Mouse (Mus musculus): Measurements from ENCODE around the gene Eif1. TPM values are rescaled to one million over a fixed set of nuclear protein-coding genes. Genes with fewer than 3 reads are reported as not detected.

The Eif1 gene
- total and polyA plus RNA-seq, 2 experiments, result 86.6 to 145 TPM

DNA sequence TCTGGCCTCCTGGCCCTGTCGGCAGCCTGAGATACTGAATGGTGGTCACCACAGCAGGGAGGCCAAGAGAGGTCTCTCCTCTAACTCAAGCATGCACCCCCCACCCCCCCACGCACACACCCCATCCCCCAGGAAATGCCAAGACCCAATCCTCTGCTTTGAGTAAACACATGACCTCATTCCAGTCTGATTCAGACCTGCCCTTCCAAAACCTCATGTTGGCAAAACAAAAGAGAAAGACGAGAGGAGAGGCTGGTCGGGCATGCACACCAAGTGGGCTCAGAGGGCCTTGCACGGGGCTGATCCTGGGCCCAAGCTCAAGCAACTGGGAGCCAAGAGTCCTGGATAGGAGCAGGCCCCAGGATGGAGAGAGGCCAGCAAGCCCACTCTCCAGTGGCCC lies 29.4 kb upstream of the Eif1 start:
- WGBS, result 64% methylated on average over 5 of the region's 5 CpGs
- H3K9ac ChIP-seq (ENCODE audit: low read depth, low read length), result no peak overlapping the region
- H3K27me3 ChIP-seq (ENCODE audit: control insufficient read depth, insufficient read depth, low read length), result no peaks in the 10 kb centered on the region
- no peaks in the 10 kb centered on the region for H3K79me2 ChIP-seq (ENCODE audit: control insufficient read depth, insufficient read depth, low read length)
- H3K4me3 ChIP-seq (ENCODE audit: insufficient read depth, low read depth, low read length), result no peak overlapping the region
- H3K4me1 ChIP-seq (ENCODE audit: control insufficient read depth, insufficient read depth, low read length), result no peaks in the 10 kb centered on the region
- H3K36me3 ChIP-seq (ENCODE audit: control insufficient read depth, insufficient read depth, low read length), result no peaks in the 10 kb centered on the region
- H3K27ac ChIP-seq (replicated peaks; ENCODE audit: insufficient read depth, low read depth, low read length), result peak overlapping the region; percentile 45; the same call in 1 of the 2 replicates
- no peak for DNase-seq (ENCODE audit: extremely low read depth, low read depth, low spot score)
- TF ChIP-seq POLR2A (IDR thresholded peaks at IDR 0.05; ENCODE audit: extremely low read depth, insufficient read depth, low read length), result no peak
- no peak for TF ChIP-seq CTCF (IDR thresholded peaks at IDR 0.05; ENCODE audit: low read depth, low read length)

DNA sequence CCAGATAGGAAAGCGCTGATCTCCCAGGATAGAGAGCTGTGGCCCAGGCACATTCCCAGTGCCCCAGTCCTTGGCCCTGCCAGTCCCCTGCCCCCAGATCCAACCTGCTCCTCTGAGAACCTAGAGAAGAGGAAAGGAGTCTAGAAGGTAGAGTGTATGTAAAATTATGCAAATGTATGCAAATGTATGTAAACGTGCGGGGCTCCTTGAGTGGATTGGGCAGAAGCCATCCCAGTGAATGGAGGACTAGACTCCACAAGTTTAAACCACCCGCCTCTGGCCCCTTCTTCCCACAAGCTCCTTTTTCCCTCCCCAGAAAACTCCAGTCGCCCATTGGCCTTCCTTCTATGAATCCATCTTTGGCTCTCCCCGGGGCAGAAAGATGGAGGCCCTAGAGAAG lies 26.8 kb upstream of the Eif1 start:
- Histone ChIP-seq H3K27ac (replicated peaks; ENCODE audit: insufficient read depth, low read depth, low read length) (no peak overlapping the region), H3K4me3 (ENCODE audit: insufficient read depth, low read depth, low read length) (no peak overlapping the region), H3K27me3 (ENCODE audit: control insufficient read depth, insufficient read depth, low read length) (no peaks in the 10 kb centered on the region), H3K79me2 (ENCODE audit: control insufficient read depth, insufficient read depth, low read length) (no peaks in the 10 kb centered on the region), H3K9ac (ENCODE audit: low read depth, low read length) (no peak overlapping the region), H3K4me1 (ENCODE audit: control insufficient read depth, insufficient read depth, low read length) (no peaks in the 10 kb centered on the region), H3K36me3 (ENCODE audit: control insufficient read depth, insufficient read depth, low read length) (no peaks in the 10 kb centered on the region)
- TF ChIP-seq CTCF (IDR thresholded peaks at IDR 0.05; ENCODE audit: low read depth, low read length), result no peak
- TF ChIP-seq POLR2A (IDR thresholded peaks at IDR 0.05; ENCODE audit: extremely low read depth, insufficient read depth, low read length), result no peak
- DNase-seq (ENCODE audit: extremely low read depth, low read depth, low spot score), result no peak
- WGBS, result 68% methylated on average over 6 of the region's 6 CpGs

DNA sequence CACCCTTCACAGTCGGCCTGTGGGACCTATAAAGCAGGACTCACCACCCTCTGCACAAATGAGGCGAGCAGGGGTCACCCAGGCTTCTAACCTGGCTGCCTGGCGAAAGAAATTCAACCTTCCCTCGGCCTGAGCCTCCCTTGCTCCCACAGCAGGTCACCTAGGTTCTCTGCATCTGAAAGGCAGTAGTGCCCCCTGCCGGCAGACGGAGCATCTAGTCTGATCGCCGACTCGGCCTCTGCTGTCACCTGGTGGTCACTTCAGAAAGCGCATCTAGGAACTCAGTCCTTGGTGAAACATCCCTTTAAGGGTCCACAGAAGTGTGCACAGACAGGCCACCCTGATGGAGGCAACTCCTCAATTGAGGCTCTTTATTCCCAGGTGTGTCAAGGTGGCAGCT lies 24.4 kb upstream of the Eif1 start:
- H3K27ac ChIP-seq (replicated peaks; ENCODE audit: insufficient read depth, low read depth, low read length), result no peak overlapping the region
- H3K36me3 ChIP-seq (ENCODE audit: control insufficient read depth, insufficient read depth, low read length), result no peaks in the 10 kb centered on the region
- H3K4me1 ChIP-seq (ENCODE audit: control insufficient read depth, insufficient read depth, low read length), result no peaks in the 10 kb centered on the region
- H3K27me3 ChIP-seq (ENCODE audit: control insufficient read depth, insufficient read depth, low read length), result no peaks in the 10 kb centered on the region
- H3K79me2 ChIP-seq (ENCODE audit: control insufficient read depth, insufficient read depth, low read length), result no peaks in the 10 kb centered on the region
- no peak overlapping the region for H3K9ac ChIP-seq (ENCODE audit: low read depth, low read length)
- peak; percentile 50 for DNase-seq (ENCODE audit: extremely low read depth, low read depth, low spot score)
- WGBS, result 5% methylated on average over 10 of the region's 10 CpGs
- no peak overlapping the region for H3K4me3 ChIP-seq (ENCODE audit: insufficient read depth, low read depth, low read length)
- TF ChIP-seq POLR2A (IDR thresholded peaks at IDR 0.05; ENCODE audit: extremely low read depth, insufficient read depth, low read length) (no peak), CTCF (IDR thresholded peaks at IDR 0.05; ENCODE audit: low read depth, low read length) (peak; percentile 100)

DNA sequence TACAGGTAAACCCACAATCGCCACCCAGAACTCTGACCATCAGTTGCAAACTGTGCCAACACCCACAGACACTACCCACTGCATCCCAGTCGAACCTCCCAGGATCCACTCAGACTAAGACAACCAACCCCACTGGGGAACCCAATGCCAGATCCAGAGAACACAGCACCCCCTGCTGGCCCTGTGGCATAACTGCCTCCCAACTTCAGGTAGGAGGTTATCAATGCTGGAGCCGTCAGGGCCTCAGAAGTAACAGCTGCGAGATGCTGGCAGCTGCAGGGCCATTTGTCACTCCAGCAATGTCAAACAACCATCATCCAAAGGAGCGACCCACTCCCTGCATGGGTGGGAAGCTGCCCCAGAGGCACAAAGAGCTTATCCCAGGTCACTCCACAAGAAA lies 21.9 kb upstream of the Eif1 start:
- no peak for DNase-seq (ENCODE audit: extremely low read depth, low read depth, low spot score)
- Histone ChIP-seq H3K4me3 (ENCODE audit: insufficient read depth, low read depth, low read length) (no peak overlapping the region), H3K4me1 (ENCODE audit: control insufficient read depth, insufficient read depth, low read length) (no peaks in the 10 kb centered on the region), H3K79me2 (ENCODE audit: control insufficient read depth, insufficient read depth, low read length) (no peaks in the 10 kb centered on the region), H3K27me3 (ENCODE audit: control insufficient read depth, insufficient read depth, low read length) (no peaks in the 10 kb centered on the region), H3K9ac (ENCODE audit: low read depth, low read length) (no peak overlapping the region), H3K27ac (replicated peaks; ENCODE audit: insufficient read depth, low read depth, low read length) (no peak overlapping the region), H3K36me3 (ENCODE audit: control insufficient read depth, insufficient read depth, low read length) (no peaks in the 10 kb centered on the region)
- 35% methylated on average over 5 of the region's 5 CpGs for WGBS
- TF ChIP-seq POLR2A (IDR thresholded peaks at IDR 0.05; ENCODE audit: extremely low read depth, insufficient read depth, low read length), result no peak
- TF ChIP-seq CTCF (IDR thresholded peaks at IDR 0.05; ENCODE audit: low read depth, low read length), result peak; percentile 79

DNA sequence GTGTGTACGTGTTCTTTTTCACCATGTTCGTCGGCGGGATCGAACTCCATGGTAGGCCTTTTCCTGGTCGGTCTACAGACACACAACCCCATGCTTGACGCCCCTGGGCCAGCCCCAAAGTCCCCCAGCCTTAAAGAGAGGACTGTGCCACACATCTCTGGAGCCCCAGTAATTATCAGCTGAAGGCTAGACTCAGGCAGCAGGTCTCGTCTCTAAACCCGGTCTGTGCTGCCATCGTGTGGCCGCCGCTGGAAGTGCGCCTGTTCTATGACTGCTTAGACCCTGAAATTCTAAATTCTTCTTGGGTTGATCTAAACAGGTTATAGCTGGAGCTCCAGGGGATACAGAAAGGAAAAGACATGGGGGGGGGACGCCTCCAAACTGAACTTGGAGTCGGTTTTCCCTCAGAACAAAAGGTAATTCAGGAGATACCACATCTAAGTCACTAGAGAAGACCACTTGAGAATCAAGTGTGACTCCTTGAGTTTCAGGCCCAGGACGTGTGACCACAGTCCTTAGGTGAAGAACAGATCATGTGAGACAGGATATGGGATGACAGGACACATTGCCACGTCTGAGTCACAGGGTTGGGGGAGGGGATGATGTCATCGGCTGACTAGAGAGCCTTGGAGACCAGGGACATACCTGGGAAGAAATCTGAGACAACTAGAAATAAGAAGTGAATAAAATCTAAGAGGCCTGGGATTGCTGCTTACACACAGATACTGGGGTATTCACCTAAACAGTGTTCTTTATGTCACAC lies 21.2 kb upstream of the Eif1 start:
- Histone ChIP-seq H3K79me2 (ENCODE audit: control insufficient read depth, insufficient read depth, low read length) (no peaks in the 10 kb centered on the region), H3K27me3 (ENCODE audit: control insufficient read depth, insufficient read depth, low read length) (no peaks in the 10 kb centered on the region), H3K4me3 (ENCODE audit: insufficient read depth, low read depth, low read length) (no peak overlapping the region), H3K27ac (replicated peaks; ENCODE audit: insufficient read depth, low read depth, low read length) (no peak overlapping the region), H3K36me3 (ENCODE audit: control insufficient read depth, insufficient read depth, low read length) (no peaks in the 10 kb centered on the region), H3K9ac (ENCODE audit: low read depth, low read length) (no peak overlapping the region), H3K4me1 (ENCODE audit: control insufficient read depth, insufficient read depth, low read length) (no peaks in the 10 kb centered on the region)
- 17% methylated on average over 18 of the region's 18 CpGs for WGBS
- no peak for TF ChIP-seq POLR2A (IDR thresholded peaks at IDR 0.05; ENCODE audit: extremely low read depth, insufficient read depth, low read length)
- peak; percentile 92 for TF ChIP-seq CTCF (IDR thresholded peaks at IDR 0.05; ENCODE audit: low read depth, low read length)
- DNase-seq (ENCODE audit: extremely low read depth, low read depth, low spot score), result peak; percentile 36

DNA sequence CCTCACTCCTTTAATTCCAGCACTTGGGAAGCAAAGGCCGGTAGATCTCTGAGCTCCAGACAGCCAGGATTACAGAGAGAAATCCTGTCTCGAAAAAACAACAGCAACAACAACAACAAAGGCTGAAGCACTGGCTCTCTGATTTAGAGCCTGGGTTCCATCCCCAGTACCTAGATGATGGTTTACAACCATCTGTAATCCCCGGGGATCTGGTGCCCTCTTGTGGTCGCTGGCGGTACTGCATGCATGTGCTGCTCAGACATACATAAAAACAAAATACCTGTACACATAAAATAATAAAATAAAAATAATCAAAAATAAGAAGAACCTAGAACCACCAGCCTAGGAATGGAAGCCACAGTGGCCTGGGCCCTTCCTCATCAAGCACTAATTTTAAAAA lies 19.4 kb upstream of the Eif1 start:
- peak; percentile 32 for DNase-seq (ENCODE audit: extremely low read depth, low read depth, low spot score)
- TF ChIP-seq POLR2A (IDR thresholded peaks at IDR 0.05; ENCODE audit: extremely low read depth, insufficient read depth, low read length) (no peak), CTCF (IDR thresholded peaks at IDR 0.05; ENCODE audit: low read depth, low read length) (peak; percentile 92)

More for the DNA sequence above, 19.4 kb upstream of the Eif1 start:
- no peaks in the 10 kb centered on the region for H3K4me1 ChIP-seq (ENCODE audit: control insufficient read depth, insufficient read depth, low read length)
- no peaks in the 10 kb centered on the region for H3K36me3 ChIP-seq (ENCODE audit: control insufficient read depth, insufficient read depth, low read length)
- no peaks in the 10 kb centered on the region for H3K79me2 ChIP-seq (ENCODE audit: control insufficient read depth, insufficient read depth, low read length)
- 7% methylated on average over 5 of the region's 5 CpGs for WGBS
- H3K27me3 ChIP-seq (ENCODE audit: control insufficient read depth, insufficient read depth, low read length), result no peaks in the 10 kb centered on the region
- no peak overlapping the region for H3K9ac ChIP-seq (ENCODE audit: low read depth, low read length)
- H3K4me3 ChIP-seq (ENCODE audit: insufficient read depth, low read depth, low read length), result no peak overlapping the region
- no peak overlapping the region for H3K27ac ChIP-seq (replicated peaks; ENCODE audit: insufficient read depth, low read depth, low read length)
